Mouse (Mus musculus): ENCODE data around the gene Plekha6.

- no peak for TF ChIP-seq POLR2A (IDR thresholded peaks at IDR 0.05; ENCODE audit: low read depth, low read length)
- no peak for TF ChIP-seq CTCF (IDR thresholded peaks at IDR 0.05; ENCODE audit: borderline replicate concordance, insufficient read depth, low read length)
Measured at GRCm38 (mm10) chr1:133159128-133159564, 4.9 kb upstream of the Plekha6 start.

All from embryonic fibroblast, embryonic 13.5 days (primary cell).